Mouse (Mus musculus): ENCODE results near the gene Alyref. TPM values are rescaled to one million over a fixed set of nuclear protein-coding genes. Genes with fewer than 3 reads are reported as not detected.

Alyref gene
- polyA plus RNA-seq, 1 experiment from 2014 or later: 213 TPM

DNA sequence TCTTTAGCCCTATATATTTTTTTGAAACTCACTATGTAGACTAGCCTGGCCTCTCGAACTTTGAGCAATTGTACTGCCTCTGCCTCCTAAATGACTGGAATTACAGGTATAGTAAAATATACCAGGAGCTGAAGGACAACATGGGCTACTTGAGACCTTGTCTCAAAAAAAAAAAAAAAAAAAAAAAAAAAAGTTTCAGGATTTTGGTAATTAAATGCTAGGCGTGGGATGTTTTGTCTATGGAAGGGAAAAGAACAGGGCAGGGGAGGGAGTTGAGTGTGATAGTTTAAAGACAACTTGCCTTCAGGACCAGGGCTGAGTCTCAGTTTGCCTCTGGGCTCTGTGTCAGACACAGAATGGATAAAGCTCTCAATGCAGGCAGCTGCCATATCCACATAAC, 23.1 kb downstream of the Alyref start:
- 78% methylated on average over 2 of the region's 2 CpGs for WGBS
- DNase-seq (ENCODE audit: low spot score): no peak
- TF ChIP-seq CTCF (IDR thresholded peaks at IDR 0.05; ENCODE audit: low read depth) (no peak), EP300 (optimal IDR thresholded peaks at IDR 0.05) (no peak)
- Histone ChIP-seq H3K27me3 (ENCODE audit: control insufficient read depth, insufficient read depth, low read length) (no peaks in the 10 kb centered on the region), H3K36me3 (ENCODE audit: control insufficient read depth, insufficient read depth, low read length) (peaks cover 19% of the 10 kb centered on the region), H3K4me1 (replicated peaks; ENCODE audit: control insufficient read depth, insufficient read depth) (peaks cover 5% of the 10 kb centered on the region), H3K9ac (ENCODE audit: low read length) (no peak overlapping the region), H3K27ac (replicated peaks) (no peak overlapping the region), H3K4me2 (replicated peaks; ENCODE audit: low read depth) (no peak overlapping the region), H3K9me3 (ENCODE audit: control insufficient read depth, low read length) (no peaks in the 10 kb centered on the region), H3K4me3 (ENCODE audit: low read depth, low read length) (no peak overlapping the region)
- ATAC-seq (ENCODE audit: low FRiP score, low TSS enrichment): no peak

DNA sequence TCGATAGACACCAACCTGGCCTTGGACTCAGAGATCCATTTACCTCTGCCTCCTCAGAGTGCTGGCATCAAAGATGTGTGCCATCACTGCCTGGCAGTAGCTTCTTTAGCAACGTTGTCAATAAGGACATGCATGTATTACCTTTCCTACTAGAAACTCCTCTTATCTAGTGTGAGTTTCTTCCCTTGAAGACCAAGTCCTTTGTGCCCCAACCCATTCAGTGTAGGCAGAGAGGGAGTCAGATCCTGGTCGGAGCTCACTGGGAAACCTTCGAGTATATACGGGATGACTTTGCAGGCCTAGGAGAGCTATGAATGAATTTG, 23.9 kb downstream of the Alyref start:
- 26% methylated on average over 5 of the region's 5 CpGs for WGBS
- H3K9ac ChIP-seq (ENCODE audit: low read length): peak overlapping the region; percentile 41; the same call in 1 of the 2 replicates

DNA sequence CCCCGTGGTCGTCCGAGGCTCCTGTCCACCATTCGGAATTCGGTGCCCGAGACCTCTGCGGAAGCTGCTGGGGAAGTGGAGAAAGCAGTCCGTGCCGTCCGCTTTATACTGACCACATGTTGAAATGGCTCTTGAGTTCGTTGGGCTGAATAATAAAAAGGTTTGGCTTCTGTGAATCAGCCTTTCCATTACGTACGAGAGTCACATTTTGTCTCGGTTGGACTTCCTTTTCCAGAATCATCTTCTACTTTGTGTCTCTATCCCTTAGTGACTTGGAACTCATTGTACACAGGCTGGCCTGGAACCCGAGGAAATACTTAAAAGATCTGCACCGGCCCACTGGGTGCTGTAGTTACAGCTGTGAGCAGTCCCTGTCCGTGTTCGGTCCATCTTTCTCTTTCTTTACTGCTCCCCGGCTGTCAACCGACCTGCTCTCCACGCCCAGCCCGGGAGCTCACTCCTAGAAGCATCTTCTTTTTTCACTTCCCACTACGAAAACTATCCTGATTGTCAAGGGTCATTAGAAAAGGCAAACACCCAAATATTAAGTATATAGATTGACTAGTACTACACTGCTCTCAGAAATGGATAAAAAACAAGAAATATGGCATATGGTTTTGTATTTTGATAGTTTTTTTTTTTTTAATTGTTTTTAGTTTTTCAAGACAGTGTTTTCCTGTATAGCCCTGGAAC, 24.4 kb downstream of the Alyref start:
- no peaks in the 10 kb centered on the region for H3K27me3 ChIP-seq (ENCODE audit: control insufficient read depth, insufficient read depth, low read length)
- peak overlapping the region; percentile 79 for H3K4me2 ChIP-seq (replicated peaks; ENCODE audit: low read depth)
- peak overlapping the region; percentile 96 for H3K27ac ChIP-seq (replicated peaks)
- H3K36me3 ChIP-seq (ENCODE audit: control insufficient read depth, insufficient read depth, low read length): peaks cover 13% of the 10 kb centered on the region
- H3K9ac ChIP-seq (ENCODE audit: low read length): peak overlapping the region; percentile 81
- peak overlapping the region; percentile 98 for H3K4me3 ChIP-seq (ENCODE audit: low read depth, low read length)
- WGBS: under 1% methylated on average over 23 of the region's 23 CpGs
- DNase-seq (ENCODE audit: low spot score): no peak
- ATAC-seq (ENCODE audit: low FRiP score, low TSS enrichment): peak; percentile 5; the same call in 1 of the 2 replicates
- no peaks in the 10 kb centered on the region for H3K9me3 ChIP-seq (ENCODE audit: control insufficient read depth, low read length)
- peaks cover 4% of the 10 kb centered on the region; the same call in 1 of the 2 replicates for H3K4me1 ChIP-seq (replicated peaks; ENCODE audit: control insufficient read depth, insufficient read depth)
- TF ChIP-seq EP300 (optimal IDR thresholded peaks at IDR 0.05) (no peak), CTCF (IDR thresholded peaks at IDR 0.05; ENCODE audit: low read depth) (no peak)

More for the DNA sequence above, 23.9 kb downstream of the Alyref start:
- DNase-seq (ENCODE audit: low spot score) (no peak), ATAC-seq (ENCODE audit: low FRiP score, low TSS enrichment) (no peak)
- Histone ChIP-seq H3K4me1 (replicated peaks; ENCODE audit: control insufficient read depth, insufficient read depth) (peaks cover 4% of the 10 kb centered on the region; the same call in 1 of the 2 replicates), H3K27me3 (ENCODE audit: control insufficient read depth, insufficient read depth, low read length) (no peaks in the 10 kb centered on the region), H3K27ac (replicated peaks) (peak overlapping the region; percentile 45; the same call in 1 of the 2 replicates), H3K4me2 (replicated peaks; ENCODE audit: low read depth) (peak overlapping the region; percentile 79), H3K9me3 (ENCODE audit: control insufficient read depth, low read length) (no peaks in the 10 kb centered on the region), H3K36me3 (ENCODE audit: control insufficient read depth, insufficient read depth, low read length) (peaks cover 17% of the 10 kb centered on the region), H3K4me3 (ENCODE audit: low read depth, low read length) (peak overlapping the region; percentile 98)
- TF ChIP-seq CTCF (IDR thresholded peaks at IDR 0.05; ENCODE audit: low read depth) (no peak), EP300 (optimal IDR thresholded peaks at IDR 0.05) (no peak)

DNA sequence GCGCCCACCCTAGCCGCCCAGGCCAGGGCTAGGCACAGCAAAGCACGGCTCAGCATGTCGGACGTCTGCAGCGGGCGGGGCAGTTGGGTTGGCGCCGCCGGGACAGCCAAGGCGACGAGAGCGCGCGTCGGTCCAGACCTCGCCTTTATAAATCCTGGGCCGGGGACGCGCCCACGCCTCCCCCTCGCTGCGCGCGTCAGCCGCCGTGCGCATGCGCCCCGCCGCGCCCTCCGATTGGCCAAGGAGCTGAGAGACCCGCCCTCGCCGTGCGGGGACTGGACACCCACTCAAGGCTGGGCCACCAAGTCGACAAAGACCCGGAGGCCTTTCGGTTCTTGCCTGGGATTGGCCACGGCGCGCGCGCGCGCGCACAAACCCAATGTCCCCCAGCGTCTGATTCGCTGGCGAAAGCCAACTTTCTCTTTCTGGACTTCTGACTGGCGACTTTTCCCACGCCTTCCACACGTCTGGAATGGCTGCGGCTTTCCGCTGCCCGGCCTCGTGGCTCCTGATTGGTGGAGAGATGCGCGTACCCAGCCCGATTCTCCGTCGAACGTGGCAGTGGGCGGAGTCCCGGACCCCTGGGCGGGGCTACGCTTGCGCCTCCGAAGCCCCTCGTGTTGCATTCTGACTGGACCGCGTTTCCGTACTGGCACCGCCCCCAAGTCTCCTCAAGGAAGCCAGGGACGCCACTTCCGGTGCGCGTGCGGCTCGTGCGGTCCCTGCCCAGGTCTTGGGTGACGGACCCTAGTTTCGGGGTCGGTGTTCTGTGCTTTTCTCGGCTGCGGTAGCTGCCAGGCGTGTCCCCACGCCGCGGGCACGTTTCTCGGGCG, 25.2 kb downstream of the Alyref start, which contains the start of gene P4hb:
Gene P4hb, minus strand, starts transcription at position 502 of the 833 bp plus-strand sequence.
- peaks cover 4% of the 10 kb centered on the region; the same call in 1 of the 2 replicates for H3K4me1 ChIP-seq (replicated peaks; ENCODE audit: control insufficient read depth, insufficient read depth)
- peak within 1 kb of the TSS; percentile 80 for H3K4me2 ChIP-seq (replicated peaks; ENCODE audit: low read depth)
- peak within 1 kb of the TSS; percentile 96 for H3K27ac ChIP-seq (replicated peaks)
- TF ChIP-seq EP300 (optimal IDR thresholded peaks at IDR 0.05) (no peak), CTCF (IDR thresholded peaks at IDR 0.05; ENCODE audit: low read depth) (no peak)
- H3K9me3 ChIP-seq (ENCODE audit: control insufficient read depth, low read length): no peaks in the 10 kb centered on the region
- no peaks in the 10 kb centered on the region for H3K27me3 ChIP-seq (ENCODE audit: control insufficient read depth, insufficient read depth, low read length)
- H3K9ac ChIP-seq (ENCODE audit: low read length): peak within 1 kb of the TSS; percentile 96
- under 1% methylated on average over 90 of the region's 94 CpGs for whole genome bisulfite sequencing
- DNase-seq (ENCODE audit: low spot score): peak; percentile 100
- H3K36me3 ChIP-seq (ENCODE audit: control insufficient read depth, insufficient read depth, low read length): peaks cover 13% of the 10 kb centered on the region
- H3K4me3 ChIP-seq (ENCODE audit: low read depth, low read length): peak within 1 kb of the TSS; percentile 98
- peak; percentile 96 for ATAC-seq (ENCODE audit: low FRiP score, low TSS enrichment)

DNA sequence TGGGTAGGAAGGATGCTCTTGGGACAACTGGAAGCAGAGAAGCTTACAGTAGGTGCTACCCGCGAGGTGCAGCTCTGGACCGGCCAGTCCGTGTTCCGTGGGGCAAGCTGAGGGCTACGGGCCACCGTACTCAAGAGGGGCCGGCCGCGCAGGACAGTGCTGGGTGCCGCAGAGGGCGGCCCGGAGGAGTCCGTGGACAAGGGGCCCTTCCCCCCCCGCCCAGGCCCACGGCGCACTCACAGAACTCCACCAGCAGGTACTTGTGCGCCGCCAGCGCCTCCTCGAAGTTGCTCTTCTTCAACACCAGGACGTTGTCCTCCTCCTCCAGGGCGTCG, 25.8 kb downstream of the Alyref start:
- under 1% methylated on average over 13 of the region's 24 CpGs for WGBS
- Histone ChIP-seq H3K4me1 (replicated peaks; ENCODE audit: control insufficient read depth, insufficient read depth) (peaks cover 4% of the 10 kb centered on the region; the same call in 1 of the 2 replicates), H3K27me3 (ENCODE audit: control insufficient read depth, insufficient read depth, low read length) (no peaks in the 10 kb centered on the region), H3K36me3 (ENCODE audit: control insufficient read depth, insufficient read depth, low read length) (peaks cover 15% of the 10 kb centered on the region), H3K4me3 (ENCODE audit: low read depth, low read length) (peak overlapping the region; percentile 98), H3K27ac (replicated peaks) (peak overlapping the region; percentile 96), H3K9me3 (ENCODE audit: control insufficient read depth, low read length) (no peaks in the 10 kb centered on the region), H3K9ac (ENCODE audit: low read length) (peak overlapping the region; percentile 96), H3K4me2 (replicated peaks; ENCODE audit: low read depth) (peak overlapping the region; percentile 80)
- ATAC-seq (ENCODE audit: low FRiP score, low TSS enrichment): peak; percentile 23
- TF ChIP-seq EP300 (optimal IDR thresholded peaks at IDR 0.05) (no peak), CTCF (IDR thresholded peaks at IDR 0.05; ENCODE audit: low read depth) (peak; percentile 15; the same call in 1 of the 2 replicates)
- no peak for DNase-seq (ENCODE audit: low spot score)
